Mouse (Mus musculus) testis, adult 2 months (tissue): ENCODE results near the gene Mme. TPM values are rescaled to one million over a fixed set of nuclear protein-coding genes. Genes with fewer than 3 reads are reported as not detected.

Source experiments
- H3K27ac ChIP-seq: fragments of 200-500 bp; 2 replicates; pipeline ENCODE4 v1.5.1; 2012; ENCODE audit warnings: low read depth, low read length; ENCODE audit not compliant: control insufficient read depth, insufficient read depth
- H3K27me3 ChIP-seq: fragments of 200-500 bp; 2 replicates; pipeline ENCODE4 v1.6.1; 2012; ENCODE audit warnings: mild to moderate bottlenecking, low read length, moderate library complexity; ENCODE audit not compliant: control insufficient read depth, insufficient read depth
- H3K36me3 ChIP-seq: fragments of 200-500 bp; 2 replicates; pipeline ENCODE4 v1.6.1; 2012; ENCODE audit warnings: mild to moderate bottlenecking, low read length; ENCODE audit not compliant: control insufficient read depth, insufficient read depth
- H3K4me1 ChIP-seq: fragments of 200-500 bp; 2 replicates; pipeline ENCODE4 v1.6.1; 2012; ENCODE audit warnings: low read length; ENCODE audit not compliant: control insufficient read depth, insufficient read depth
- H3K4me3 ChIP-seq: fragments of 200-500 bp; 2 replicates; pipeline ENCODE4 v1.5.1; 2012; ENCODE audit warnings: low read depth, mild to moderate bottlenecking, low read length, moderate library complexity, mixed read lengths; ENCODE audit not compliant: control insufficient read depth
- CTCF ChIP-seq: fragments of 200-500 bp; IDR thresholded peaks from 2 replicates; pipeline ENCODE4 v1.5.1; 2012; ENCODE audit warnings: low read depth, mild to moderate bottlenecking, inconsistent platforms, low read length, moderate library complexity; ENCODE audit not compliant: control insufficient read depth, insufficient read depth, insufficient replicate concordance
- POLR2A ChIP-seq: fragments of 200-500 bp; IDR thresholded peaks from 2 replicates; pipeline ENCODE4 v1.6.1; 2012; ENCODE audit warnings: low read depth, mild to moderate bottlenecking, inconsistent platforms, low read length, moderate library complexity; ENCODE audit not compliant: control insufficient read depth
- polyA plus RNA-seq: library from polyadenylated mRNA; depleted of rRNA; stranded (reverse); fragments of >200 nt; gene quantifications from 2 replicates; pipeline ENCODE4 v1.2.3, GENCODE M21; 2012

Mme gene
- polyA plus RNA-seq, 1 experiment, result 2.4 TPM

GRCm38 (mm10) chr3:63350704-63351103 lies 109.4 kb downstream of the Mme start:
- Histone ChIP-seq H3K36me3 (no peaks in the 10 kb centered on the region), H3K4me3 (no peak overlapping the region), H3K27me3 (no peaks in the 10 kb centered on the region), H3K27ac (no peak overlapping the region), H3K4me1 (no peaks in the 10 kb centered on the region)
- no peak for TF ChIP-seq CTCF
- TF ChIP-seq POLR2A, result no peak

DNA sequence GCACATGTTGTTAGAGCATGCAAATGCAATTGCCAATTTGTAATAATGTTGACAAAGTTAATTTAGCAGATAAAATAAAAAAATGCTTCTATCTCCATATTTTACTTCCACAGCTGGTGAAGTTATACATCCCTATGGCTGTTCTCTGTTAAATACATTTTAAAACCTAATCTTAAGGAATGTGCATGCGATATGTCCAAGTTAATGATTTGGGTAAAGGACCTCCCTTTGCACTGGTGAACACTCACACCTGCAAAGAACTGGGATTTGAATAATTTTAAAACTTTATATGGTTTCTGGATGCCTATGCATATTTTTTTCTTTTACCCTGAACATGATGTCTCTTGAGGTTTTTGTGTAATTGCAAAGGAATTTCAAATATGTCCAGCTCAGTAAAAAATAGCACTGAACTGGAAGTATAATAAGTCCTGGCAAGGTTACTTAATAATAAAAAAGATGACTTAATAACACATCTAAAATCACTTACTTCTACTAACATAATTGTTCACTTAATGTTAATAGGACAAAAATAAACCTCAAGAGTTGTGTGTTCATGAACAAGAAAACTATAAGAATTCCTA lies 110.4 kb downstream of the Mme start:
- Histone ChIP-seq H3K27ac (no peak overlapping the region), H3K27me3 (no peaks in the 10 kb centered on the region), H3K36me3 (no peaks in the 10 kb centered on the region), H3K4me1 (no peaks in the 10 kb centered on the region), H3K4me3 (no peak overlapping the region)
- TF ChIP-seq CTCF (no peak), POLR2A (no peak)

DNA sequence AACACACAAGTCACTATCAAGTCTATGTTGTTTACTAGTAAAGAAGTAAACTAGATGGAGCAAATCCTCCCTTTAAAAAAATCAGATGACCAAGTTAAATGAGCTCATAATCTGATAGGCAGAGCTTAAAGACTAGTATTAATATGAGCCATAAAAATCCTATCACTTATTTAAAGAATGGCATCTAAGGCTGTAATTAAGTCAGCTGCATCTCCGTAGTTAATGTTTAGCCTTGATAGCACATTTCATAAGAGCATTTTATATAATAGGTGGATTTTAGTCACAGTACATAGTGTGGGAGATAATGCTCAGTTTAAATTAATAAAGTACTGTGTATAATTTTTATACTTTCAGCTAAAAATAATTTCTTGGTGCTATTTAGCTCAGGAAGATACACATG lies 118.2 kb downstream of the Mme start:
- no peak for TF ChIP-seq POLR2A
- TF ChIP-seq CTCF, result no peak
- H3K4me3 ChIP-seq, result no peak overlapping the region
- no peaks in the 10 kb centered on the region for H3K36me3 ChIP-seq
- no peak overlapping the region for H3K27ac ChIP-seq
- H3K4me1 ChIP-seq, result no peaks in the 10 kb centered on the region
- H3K27me3 ChIP-seq, result no peaks in the 10 kb centered on the region

GRCm38 (mm10) chr3:63384989-63385388 lies 143.7 kb downstream of the Mme start:
- TF ChIP-seq CTCF (no peak), POLR2A (no peak)
- Histone ChIP-seq H3K4me1 (no peaks in the 10 kb centered on the region), H3K4me3 (no peak overlapping the region), H3K27ac (no peak overlapping the region), H3K27me3 (no peaks in the 10 kb centered on the region), H3K36me3 (no peaks in the 10 kb centered on the region)

DNA sequence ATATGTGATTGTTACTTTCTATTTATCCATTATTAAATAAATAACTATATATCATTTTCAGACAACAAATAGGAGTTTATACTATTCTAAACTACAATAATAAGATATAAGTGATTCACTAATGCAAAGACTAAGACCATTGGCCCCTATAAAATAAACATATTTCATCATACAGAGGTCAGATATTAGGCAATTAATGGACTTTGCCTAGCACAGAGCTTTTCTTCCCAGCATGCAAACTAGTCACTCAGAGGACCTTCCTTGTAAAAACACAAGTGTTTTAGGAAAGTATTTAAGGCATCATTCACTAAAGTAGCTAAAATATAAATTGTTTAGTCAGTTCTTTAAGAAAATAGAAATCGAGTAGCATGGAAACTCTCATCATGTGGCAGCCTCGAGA lies 149.4 kb downstream of the Mme start:
- Histone ChIP-seq H3K4me1 (peaks cover 4% of the 10 kb centered on the region; the same call in 1 of the 2 replicates), H3K4me3 (no peak overlapping the region), H3K27me3 (no peaks in the 10 kb centered on the region), H3K36me3 (no peaks in the 10 kb centered on the region), H3K27ac (no peak overlapping the region)
- TF ChIP-seq POLR2A (no peak), CTCF (no peak)

DNA sequence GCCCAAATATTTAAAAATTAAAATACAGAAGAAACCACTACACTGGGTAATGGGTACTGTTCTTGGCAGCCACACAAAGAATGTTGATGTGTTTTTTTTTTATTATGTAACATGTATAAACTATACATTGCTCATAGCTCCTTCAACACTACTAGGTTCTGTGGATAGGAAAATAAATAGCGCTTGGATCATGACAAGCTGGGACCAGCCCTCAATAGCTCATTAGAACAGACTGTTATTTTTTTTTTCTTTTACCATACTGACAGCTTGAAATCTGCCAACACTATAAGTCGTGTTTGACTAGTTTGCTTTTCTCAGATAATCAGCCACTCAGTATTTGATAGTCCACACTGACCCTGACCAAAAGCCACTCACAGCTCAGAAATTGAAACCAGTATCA lies 150.0 kb downstream of the Mme start:
- no peaks in the 10 kb centered on the region for H3K36me3 ChIP-seq
- no peaks in the 10 kb centered on the region for H3K27me3 ChIP-seq
- no peak overlapping the region for H3K27ac ChIP-seq
- peaks cover 4% of the 10 kb centered on the region; the same call in 1 of the 2 replicates for H3K4me1 ChIP-seq
- no peak overlapping the region for H3K4me3 ChIP-seq
- no peak for TF ChIP-seq POLR2A
- TF ChIP-seq CTCF, result no peak

- peaks cover 4% of the 10 kb centered on the region; the same call in 1 of the 2 replicates for H3K4me1 ChIP-seq
- H3K27me3 ChIP-seq, result no peaks in the 10 kb centered on the region
- no peak overlapping the region for H3K27ac ChIP-seq
- H3K36me3 ChIP-seq, result no peaks in the 10 kb centered on the region
- TF ChIP-seq POLR2A (no peak), CTCF (no peak)
- no peak overlapping the region for H3K4me3 ChIP-seq
Measured at GRCm38 (mm10) chr3:63394424-63394941, 153.1 kb downstream of the Mme start.

DNA sequence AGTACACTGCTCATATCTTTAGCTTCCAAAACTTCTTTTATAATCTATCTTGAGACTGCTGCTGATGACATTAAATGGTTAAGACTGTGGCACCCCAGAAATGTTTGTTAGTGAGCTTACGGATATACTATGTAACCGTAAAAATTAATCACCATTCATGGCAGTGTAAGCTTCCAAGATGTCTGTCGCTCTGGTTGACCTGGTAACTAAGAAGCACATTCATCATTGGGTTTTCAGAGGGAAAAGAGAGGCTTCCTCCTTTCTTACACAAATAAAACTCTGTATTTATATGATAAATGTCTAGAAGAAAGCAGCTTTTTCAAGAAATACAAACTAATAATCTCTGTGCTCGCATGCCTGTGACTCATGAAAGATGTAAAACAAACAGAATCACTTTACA lies 156.8 kb downstream of the Mme start:
- Histone ChIP-seq H3K4me3 (no peak overlapping the region), H3K36me3 (no peaks in the 10 kb centered on the region), H3K27me3 (no peaks in the 10 kb centered on the region), H3K27ac (no peak overlapping the region), H3K4me1 (no peaks in the 10 kb centered on the region)
- TF ChIP-seq POLR2A (no peak), CTCF (no peak)
